ENCODE assay signal across 9 mouse cellular contexts in genomic region chr12:28804558-28805481, GRCm38 (mm10). TPM values are rescaled to one million over a fixed set of nuclear protein-coding genes. Genes with fewer than 3 reads are reported as not detected.
DNase-seq lines count a peak whose midpoint lies in the region; ATAC-seq lines count a peak whose summit lies in the region.
"Had no signal": no experiment of that assay in that cellular context is flagged by ENCODE, and none has a peak within 500 bp of the region (broad histone marks: within the 10 kb centered on the region; RNA-seq: fewer than 3 reads in every experiment).

No protein-coding gene starts in this region.

- no peaks in the 10 kb centered on the region for H3K9me3 ChIP-seq in embryonic facial prominence, embryonic 11.5 days (replicated peaks; ENCODE audit: control insufficient read depth, low read length)
- no peaks in the 10 kb centered on the region for H3K9me3 ChIP-seq in hindbrain, embryonic 15.5 days
- H3K9me3 ChIP-seq: embryonic facial prominence, embryonic 13.5 days had no signal

- no peak overlapping the region for H3K4me3 ChIP-seq in embryonic facial prominence, embryonic 11.5 days (ENCODE audit: low read depth, low read length)
- no peak overlapping the region for H3K4me3 ChIP-seq in hindbrain, embryonic 15.5 days
- H3K4me3 ChIP-seq: embryonic facial prominence, embryonic 13.5 days had no signal

- peak; percentile 59; the same call in 1 of the 2 replicates for ATAC-seq in embryonic facial prominence, embryonic 11.5 days (replicated peaks; ENCODE audit: insufficient number of reproducible peaks, low FRiP score, low TSS enrichment, low read depth)
- no peak for ATAC-seq in hindbrain, embryonic 15.5 days (ENCODE audit: low FRiP score, low read depth)
- ATAC-seq in megakaryocyte progenitor cell, adult 5-6 weeks (replicated peaks; ENCODE audit: poor library complexity) = peak; percentile 81

- H3K9ac ChIP-seq in embryonic facial prominence, embryonic 11.5 days (replicated peaks; ENCODE audit: low read length) = no peak overlapping the region
- H3K9ac ChIP-seq in hindbrain, embryonic 15.5 days = no peak overlapping the region
- H3K9ac ChIP-seq: embryonic facial prominence, embryonic 13.5 days had no signal

- no peaks in the 10 kb centered on the region for H3K27me3 ChIP-seq in embryonic facial prominence, embryonic 11.5 days (ENCODE audit: control insufficient read depth, insufficient read depth, low read length)
- no peaks in the 10 kb centered on the region for H3K27me3 ChIP-seq in hindbrain, embryonic 15.5 days
- H3K27me3 ChIP-seq: embryonic facial prominence, embryonic 13.5 days had no signal

- WGBS in embryonic facial prominence, embryonic 11.5 days = 68% methylated on average over 3 of the region's 3 CpGs
- 65% methylated on average over 3 of the region's 3 CpGs for WGBS in hindbrain, embryonic 15.5 days

- DNase-seq in urinary bladder, postnatal 14 days (ENCODE audit: low spot score) = peak; percentile 25
- DNase-seq in urinary bladder, adult 2 months (ENCODE audit: low spot score) = no peak
- no peak for DNase-seq in embryonic facial prominence, embryonic 11.5 days (ENCODE audit: low spot score)
- no peak for DNase-seq in kidney, postnatal 4 days
- DNase-seq in thymus, postnatal 36 days = no peak
- no peak for DNase-seq in kidney, postnatal 14 days

- no peak overlapping the region for H3K4me2 ChIP-seq in embryonic facial prominence, embryonic 11.5 days (ENCODE audit: low read depth, low read length)
- H3K4me2 ChIP-seq in hindbrain, embryonic 15.5 days = no peak overlapping the region
- H3K4me2 ChIP-seq: embryonic facial prominence, embryonic 13.5 days had no signal

- H3K36me3 ChIP-seq in embryonic facial prominence, embryonic 11.5 days (replicated peaks; ENCODE audit: control insufficient read depth, insufficient read depth, low read depth, low read length) = no peaks in the 10 kb centered on the region
- H3K36me3 ChIP-seq in hindbrain, embryonic 15.5 days = no peaks in the 10 kb centered on the region
- H3K36me3 ChIP-seq: embryonic facial prominence, embryonic 13.5 days had no signal

- H3K27ac ChIP-seq in embryonic facial prominence, embryonic 11.5 days (replicated peaks; ENCODE audit: low read depth, low read length) = no peak overlapping the region
- 0 out of 2 replicates have a peak overlapping the region, but pooled peaks have one; percentile 6 for H3K27ac ChIP-seq in hindbrain, embryonic 15.5 days (replicated peaks)
- H3K27ac ChIP-seq: embryonic facial prominence, embryonic 13.5 days had no signal

- no peaks in the 10 kb centered on the region for H3K4me1 ChIP-seq in embryonic facial prominence, embryonic 11.5 days (ENCODE audit: control insufficient read depth, insufficient read depth, low read length)
- H3K4me1 ChIP-seq in hindbrain, embryonic 15.5 days (replicated peaks) = peaks cover 27% of the 10 kb centered on the region

RNA-seq across cellular contexts. Expression of gene Eipr1, which starts 53.2 kb away (rescaled TPM):
- 15.2 and 16.9 TPM in 2 replicates for polyA plus RNA-seq in urinary bladder, adult 2 months (2012; rRNA removed)
- polyA plus RNA-seq in embryonic facial prominence, embryonic 11.5 days (2014; fragmentation: Nextera tagmentation; extraction: Ambion mirVana) = 33.9 and 38.5 TPM in 2 replicates
- 70.9 and 71.8 TPM in 2 replicates for polyA plus RNA-seq in hindbrain, embryonic 15.5 days (2015; fragmentation: Nextera tagmentation; extraction: Ambion mirVana)
- total RNA-seq in megakaryocyte progenitor cell, adult 5-6 weeks (2015) = 21.6 and 25.1 TPM in 2 replicates
- total RNA-seq in megakaryocyte progenitor cell, adult 5-6 weeks (2017) = 26.6 and 26.9 TPM in 2 replicates

RNA-seq across cellular contexts. Expression of gene Trappc12, which starts 54.5 kb away (rescaled TPM):
- 37.5 and 41.7 TPM in 2 replicates for polyA plus RNA-seq in urinary bladder, adult 2 months (2012; rRNA removed)
- polyA plus RNA-seq in embryonic facial prominence, embryonic 11.5 days (2014; fragmentation: Nextera tagmentation; extraction: Ambion mirVana) = 38.4 and 40.5 TPM in 2 replicates
- 40.2 and 43.1 TPM in 2 replicates for polyA plus RNA-seq in hindbrain, embryonic 15.5 days (2015; fragmentation: Nextera tagmentation; extraction: Ambion mirVana)
- total RNA-seq in megakaryocyte progenitor cell, adult 5-6 weeks (2015) = 28.1 and 34.0 TPM in 2 replicates
- 41.1 and 47.3 TPM in 2 replicates for total RNA-seq in megakaryocyte progenitor cell, adult 5-6 weeks (2017)
